Mouse (Mus musculus): Measurements from ENCODE around the gene Olfr1121. TPM values are rescaled to one million over a fixed set of nuclear protein-coding genes. Genes with fewer than 3 reads are reported as not detected.
"Not testable (repeated sequence)": the region's sequence is repeated elsewhere in the genome, so short reads cannot be mapped to it uniquely, and the experiment has no call there.

The Olfr1121 gene
- total RNA-seq (2021), result not detected
- long read RNA-seq, experiment 1, result 0 reads
- long read RNA-seq, experiment 2, result 0 reads

DNA sequence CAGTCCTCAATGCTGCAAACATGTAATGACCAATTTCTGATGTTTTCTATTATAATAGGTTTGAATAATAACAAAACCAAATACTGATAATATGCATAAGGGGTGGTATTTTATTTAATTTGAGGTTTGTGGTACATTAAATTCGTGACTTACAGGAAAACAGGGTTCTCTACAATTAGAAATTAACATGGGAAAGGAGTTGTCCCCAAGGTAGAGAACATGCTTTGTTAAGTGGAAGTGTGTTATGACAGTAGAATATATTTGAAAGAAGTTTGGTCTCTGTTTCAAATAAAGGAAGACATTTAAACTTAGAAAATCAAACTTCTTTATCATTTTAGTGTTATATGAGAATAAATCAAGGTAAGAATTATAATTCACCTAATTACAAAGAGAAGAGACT lies at the start of gene Olfr1121:
Olfr1121 (plus strand) TSS at position 301 of the 400 bp plus-strand sequence.
- DNase-seq, result no peak

DNA sequence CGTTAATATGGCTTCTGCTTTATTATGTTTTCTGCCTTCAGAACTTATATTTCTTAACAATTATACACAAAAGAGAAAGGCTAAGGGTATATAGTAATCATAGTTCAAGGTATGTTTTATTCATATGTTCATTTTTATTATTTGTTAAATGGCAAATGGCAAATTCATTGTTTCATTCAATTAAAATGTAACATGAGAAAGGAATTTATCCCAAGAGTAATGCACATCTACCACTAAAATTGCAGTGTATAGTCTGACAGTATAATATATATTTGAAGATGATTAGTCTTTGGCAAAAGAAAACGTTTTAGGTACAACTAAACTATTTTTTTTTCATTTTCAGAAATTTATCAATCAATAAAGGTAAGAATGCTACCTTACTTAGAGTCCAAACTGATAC lies 15.2 kb upstream of the Olfr1121 start, which contains the start of gene Olfr1120:
Olfr1120 (plus strand) TSS at position 301 of the 400 bp plus-strand sequence.
- no peak for DNase-seq

DNA sequence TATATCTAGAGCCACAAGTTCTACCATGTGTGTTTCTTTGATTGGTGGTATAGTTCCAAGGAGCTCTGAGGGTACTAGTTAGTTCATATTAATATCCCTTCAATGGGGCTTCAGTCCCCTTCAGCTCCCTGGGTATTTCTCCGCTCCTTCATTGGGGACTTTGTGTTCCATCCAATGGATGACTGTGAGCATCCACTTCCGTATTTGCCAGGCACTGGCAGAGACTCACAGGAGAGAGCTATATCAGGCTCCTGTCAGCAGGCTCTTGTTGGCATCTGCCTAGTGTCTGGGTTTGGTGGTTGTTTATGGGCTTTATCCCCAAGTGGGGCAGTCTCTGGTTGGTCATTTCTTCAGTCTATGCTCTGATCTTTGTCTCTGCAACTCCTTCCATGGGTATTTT lies 9.6 kb upstream of the Olfr1121 start:
- DNase-seq, result not testable (repeated sequence)

DNA sequence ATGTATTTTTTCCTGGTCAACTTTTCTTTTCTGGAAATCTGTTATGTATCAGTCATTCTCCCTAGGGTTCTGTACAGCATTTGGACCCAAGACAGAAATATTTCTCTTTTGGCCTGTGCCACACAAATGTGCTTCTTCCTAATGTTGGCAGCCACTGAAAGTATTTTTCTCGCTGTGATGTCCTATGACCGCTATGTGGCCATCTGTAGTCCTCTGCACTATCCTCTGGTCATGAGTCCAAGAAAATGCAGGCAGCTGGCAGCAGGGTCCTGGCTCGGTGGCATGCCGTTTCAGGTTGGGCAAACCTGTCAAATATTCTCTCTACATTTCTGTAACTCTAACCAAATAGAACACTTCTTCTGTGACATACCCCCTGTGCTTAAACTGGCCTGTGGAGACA lies 2.0 kb downstream of the Olfr1121 start:
- DNase-seq, result no peak

DNA sequence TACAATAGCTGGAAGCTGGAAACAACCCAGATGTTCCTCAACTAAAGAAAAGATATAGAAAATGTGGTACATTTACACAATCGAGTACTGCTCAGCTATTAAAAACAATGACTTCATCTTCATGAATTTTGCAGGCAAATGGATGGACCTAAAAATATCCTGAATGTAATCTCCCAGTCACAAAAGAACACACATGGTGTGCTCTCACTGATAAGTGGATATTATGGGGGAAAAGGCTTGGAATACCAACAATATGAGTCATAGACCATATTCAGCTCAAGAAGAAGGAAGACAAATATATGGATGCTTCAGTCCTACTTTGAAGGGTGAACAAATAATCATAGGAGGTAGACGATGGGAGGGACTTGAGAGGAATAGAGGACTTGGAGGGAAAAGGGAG lies 14.2 kb downstream of the Olfr1121 start:
- no peak for DNase-seq

DNA sequence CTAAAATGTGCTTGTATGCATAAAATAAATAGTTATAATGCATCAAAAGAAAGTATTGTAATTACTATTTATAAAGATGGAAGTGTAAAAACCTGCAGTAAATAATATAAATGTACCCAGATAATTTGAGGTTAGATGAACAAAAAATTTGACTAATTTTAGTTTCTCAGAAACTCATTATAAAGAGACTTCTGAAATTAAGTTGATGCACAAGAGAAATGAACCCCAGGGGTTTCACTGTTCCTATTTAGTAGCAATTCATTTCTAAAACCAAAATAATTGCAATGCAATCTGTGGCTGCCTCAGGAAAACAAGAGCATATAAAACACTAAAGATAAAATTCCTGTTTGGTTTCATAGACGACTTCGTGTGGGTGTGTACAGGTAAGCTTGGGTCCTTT lies 15.9 kb downstream of the Olfr1121 start, which contains the start of gene Olfr1122:
Olfr1122 (plus strand) TSS at position 301 of the 400 bp plus-strand sequence.
- no peak for DNase-seq

DNA sequence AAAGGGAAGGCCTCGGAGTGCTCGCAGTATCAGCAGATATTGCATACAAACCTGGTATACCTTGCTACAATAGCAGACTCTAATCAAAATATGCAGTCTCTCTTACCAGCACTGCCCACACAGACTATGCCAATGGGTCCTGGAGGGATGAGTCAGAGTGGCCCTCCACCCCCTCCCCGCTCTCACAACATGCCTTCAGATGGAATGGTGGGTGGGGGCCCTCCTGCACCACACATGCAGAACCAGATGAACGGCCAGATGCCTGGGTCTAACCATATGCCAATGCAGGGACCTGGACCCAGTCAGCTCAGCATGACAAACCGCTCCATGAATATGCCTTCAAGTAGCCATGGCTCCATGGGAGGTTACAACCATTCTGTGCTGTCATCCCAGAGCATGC lies 23.9 kb downstream of the Olfr1121 start:
- DNase-seq, result not testable (repeated sequence)

DNA sequence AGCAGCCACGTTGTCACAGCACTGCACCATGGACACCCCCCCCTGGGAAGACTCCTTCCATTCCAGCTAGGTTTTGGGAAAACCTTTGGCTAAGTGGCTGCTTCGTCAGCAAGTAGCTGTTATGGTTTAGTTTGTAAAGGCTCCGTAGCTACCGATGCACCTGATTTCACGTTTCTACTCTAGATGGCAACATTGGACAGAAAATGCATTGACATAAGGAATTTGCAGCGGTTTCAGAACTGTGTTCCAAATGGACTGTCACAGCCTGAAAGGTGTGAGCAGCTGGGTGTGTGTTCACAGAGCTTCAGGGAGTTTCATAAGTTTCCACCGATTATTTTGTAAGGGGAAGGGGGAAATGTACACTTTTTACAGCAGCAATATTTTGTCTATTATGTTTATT lies 25.0 kb downstream of the Olfr1121 start:
- not testable (repeated sequence) for DNase-seq

DNA sequence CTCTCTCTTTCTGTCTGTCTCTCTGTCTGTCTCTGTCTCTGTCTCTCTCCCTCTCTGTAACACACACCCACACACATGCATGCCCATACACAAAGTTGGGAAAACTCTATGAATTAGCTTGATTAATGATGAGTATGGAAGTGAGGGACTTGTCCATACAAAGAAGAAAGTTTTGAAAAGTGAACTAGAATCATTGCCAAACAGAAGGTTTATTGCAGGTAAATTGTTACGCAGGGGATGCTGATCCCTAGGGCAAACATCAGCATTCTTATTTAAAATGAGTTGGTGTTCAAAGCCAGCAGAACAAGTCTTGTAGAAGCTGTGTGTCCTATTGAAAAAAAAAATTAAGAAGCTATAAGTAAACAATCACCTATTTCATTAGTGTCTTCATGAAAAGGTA lies 46.6 kb downstream of the Olfr1121 start, which contains the start of gene Olfr1123:
Olfr1123 (plus strand) TSS at position 301 of the 400 bp plus-strand sequence.
- DNase-seq, result no peak

Other genes with a start within 250 kb of the Olfr1121 start
- gene Olfr1110, start 229.6 kb upstream of the Olfr1121 start, total RNA-seq (2021), result not detected
- not detected for gene Olfr1111, start 217.3 kb upstream of the Olfr1121 start, total RNA-seq (2021)
- gene Olfr1112, start 182.1 kb upstream of the Olfr1121 start, total RNA-seq (2021), result not detected
- not detected for gene Olfr1113, start 160.9 kb upstream of the Olfr1121 start, total RNA-seq (2021)
- not detected for gene Olfr1115, start 121.9 kb upstream of the Olfr1121 start, total RNA-seq (2021)
- not detected for gene Olfr1116, start 102.4 kb upstream of the Olfr1121 start, total RNA-seq (2021)
- gene Olfr1118, start 62.3 kb upstream of the Olfr1121 start, total RNA-seq (2021), result not detected
- not detected for gene Olfr1120, start 15.1 kb upstream of the Olfr1121 start, total RNA-seq (2021)
- gene Olfr1122, start 16.0 kb downstream of the Olfr1121 start, total RNA-seq (2021), result not detected
- not detected for gene Olfr1123, start 46.7 kb downstream of the Olfr1121 start, total RNA-seq (2021)
- gene Olfr1124, start 60.4 kb downstream of the Olfr1121 start, total RNA-seq (2021), result not detected
- gene Olfr1126, start 84.1 kb downstream of the Olfr1121 start, total RNA-seq (2021), result not detected
- gene Pramel7, start 127.2 kb downstream of the Olfr1121 start, total RNA-seq (2021), result not detected
- not detected for gene Pramel6, start 136.7 kb downstream of the Olfr1121 start, total RNA-seq (2021)
- not detected for gene Olfr153, start 161.9 kb downstream of the Olfr1121 start, total RNA-seq (2021)
- gene Olfr1128, start 175.6 kb downstream of the Olfr1121 start, total RNA-seq (2021), result not detected
- not detected for gene Olfr1129, start 204.0 kb downstream of the Olfr1121 start, total RNA-seq (2021)
- not detected for gene Olfr1130, start 236.3 kb downstream of the Olfr1121 start, total RNA-seq (2021)

Measured in gastrocnemius, postnatal 25 days (tissue).